Mouse (Mus musculus): Measurements from ENCODE around the gene Cpm.

DNA sequence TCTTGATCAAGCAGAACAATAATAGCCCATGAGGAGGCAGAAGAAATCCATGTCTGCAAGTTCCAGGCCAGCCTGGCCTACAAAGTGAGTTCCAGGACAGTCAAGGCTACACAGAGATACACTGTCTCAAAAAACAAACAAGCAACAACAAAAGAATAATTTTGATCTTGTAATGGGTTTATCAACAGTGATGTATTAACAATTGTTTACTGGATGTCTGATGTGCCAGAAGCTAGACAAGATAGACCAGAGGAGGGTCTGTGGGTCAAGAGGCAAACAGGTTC, 35.6 kb downstream of the Cpm start:
- TF ChIP-seq CTCF (IDR thresholded peaks at IDR 0.05; ENCODE audit: low read depth) (no peak), EP300 (IDR thresholded peaks at IDR 0.05; ENCODE audit: low read depth) (no peak)

All from liver, embryonic 14.5 days (tissue).